Mouse (Mus musculus) limb, embryonic 15.5 days (tissue): Measurements from ENCODE around the gene Paox. TPM values are rescaled to one million over a fixed set of nuclear protein-coding genes. Genes with fewer than 3 reads are reported as not detected.
A peak's percentile ranks its signal among the peaks of the same experiment; 100 is the strongest.

Experiments used
- ATAC-seq: fragments of 200-750 bp; cut with Nextera tagmentation; 2 replicates; pipeline ENCODE4 v1.8.0; 2017; ENCODE audit warnings: low read depth, moderate TSS enrichment; ENCODE audit not compliant: insufficient number of reproducible peaks, low FRiP score, low TSS enrichment
- H3K27ac ChIP-seq: fragments of 300-500 bp; sonication (generic); 2 replicates; pipeline ENCODE4 v1.5.1; 2015; ENCODE audit warnings: moderate library complexity, mild to moderate bottlenecking, inconsistent platforms
- H3K27me3 ChIP-seq: fragments of 300-500 bp; sonication (generic); 2 replicates; pipeline ENCODE4 v1.6.1; 2015; ENCODE audit warnings: inconsistent platforms
- H3K36me3 ChIP-seq: fragments of 300-500 bp; sonication (generic); 2 replicates; pipeline ENCODE4 v1.6.1; 2015; ENCODE audit warnings: inconsistent platforms
- H3K4me1 ChIP-seq: fragments of 300-500 bp; sonication (generic); 2 replicates; pipeline ENCODE4 v1.6.1; 2015; ENCODE audit warnings: inconsistent platforms
- H3K4me2 ChIP-seq: fragments of 300-500 bp; sonication (generic); 2 replicates; pipeline ENCODE4 v1.6.1; 2015; ENCODE audit warnings: mild to moderate bottlenecking, inconsistent platforms
- H3K4me3 ChIP-seq: fragments of 300-500 bp; sonication (generic); 2 replicates; pipeline ENCODE4 v1.5.1; 2015; ENCODE audit warnings: mild to moderate bottlenecking, inconsistent platforms
- H3K9ac ChIP-seq: fragments of 300-500 bp; sonication (generic); 2 replicates; pipeline ENCODE4 v1.6.1; 2015; ENCODE audit warnings: inconsistent platforms
- H3K9me3 ChIP-seq: fragments of 300-500 bp; sonication (generic); 2 replicates; pipeline ENCODE4 v1.6.1; 2016; ENCODE audit warnings: inconsistent platforms
- WGBS: fragments of 180-500 bp; shearing (Covaris S2); methylation state at CpG from one replicate; pipeline ENCODE4 v1.1.7; 2015; 5-methylcytosine and 5-hydroxymethylcytosine counted together
- polyA plus RNA-seq: library from polyadenylated mRNA; unstranded; fragments of >200 nt; fragmentation: Nextera tagmentation; extraction: Ambion mirVana; gene quantifications from 2 replicates; pipeline ENCODE4 v1.2.1, GENCODE M21; 2015

Gene Paox
- polyA plus RNA-seq, 1 experiment from 2014 or later = 17.7 TPM

GRCm38 (mm10) chr7:140141350-140141749 lies 25.8 kb downstream of the Paox start:
- H3K36me3 ChIP-seq = peaks cover 8% of the 10 kb centered on the region
- no peak overlapping the region for H3K4me2 ChIP-seq
- H3K4me3 ChIP-seq = no peak overlapping the region
- ATAC-seq = no peak
- peaks cover 6% of the 10 kb centered on the region for H3K4me1 ChIP-seq
- H3K27me3 ChIP-seq = no peaks in the 10 kb centered on the region
- WGBS = 5% methylated on average over 14 of the region's 14 CpGs
- H3K9me3 ChIP-seq = no peaks in the 10 kb centered on the region
- no peak overlapping the region for H3K9ac ChIP-seq
- H3K27ac ChIP-seq = no peak overlapping the region

GRCm38 (mm10) chr7:140144550-140144949 lies 29.0 kb downstream of the Paox start:
- Histone ChIP-seq H3K4me3 (no peak overlapping the region), H3K4me1 (no peaks in the 10 kb centered on the region), H3K9ac (no peak overlapping the region), H3K27ac (no peak overlapping the region), H3K36me3 (peaks cover 16% of the 10 kb centered on the region), H3K27me3 (no peaks in the 10 kb centered on the region), H3K9me3 (no peaks in the 10 kb centered on the region), H3K4me2 (no peak overlapping the region)
- no peak for ATAC-seq
- WGBS = 87% methylated on average over 4 of the region's 4 CpGs

GRCm38 (mm10) chr7:140153383-140153782 lies 37.8 kb downstream of the Paox start:
- Histone ChIP-seq H3K4me2 (peak overlapping the region; percentile 47), H3K4me1 (peaks cover 11% of the 10 kb centered on the region), H3K36me3 (peaks cover 8% of the 10 kb centered on the region; the same call in 1 of the 2 replicates), H3K9me3 (no peaks in the 10 kb centered on the region), H3K27me3 (peaks cover 51% of the 10 kb centered on the region), H3K27ac (no peak overlapping the region), H3K4me3 (peak overlapping the region; percentile 22), H3K9ac (no peak overlapping the region)
- 4% methylated on average over 28 of the region's 28 CpGs for WGBS
- no peak for ATAC-seq

- no peak for ATAC-seq
- H3K4me1 ChIP-seq = peaks cover 11% of the 10 kb centered on the region
- peaks cover 53% of the 10 kb centered on the region for H3K27me3 ChIP-seq
- peak overlapping the region; percentile 47; the same call in 1 of the 2 replicates for H3K4me2 ChIP-seq
- H3K9ac ChIP-seq = no peak overlapping the region
- H3K36me3 ChIP-seq = peaks cover 8% of the 10 kb centered on the region; the same call in 1 of the 2 replicates
- no peaks in the 10 kb centered on the region for H3K9me3 ChIP-seq
- H3K27ac ChIP-seq = no peak overlapping the region
- WGBS = 18% methylated on average over 3 of the region's 4 CpGs
- no peak overlapping the region for H3K4me3 ChIP-seq
Measured at GRCm38 (mm10) chr7:140153829-140154217, 38.2 kb downstream of the Paox start.

- Histone ChIP-seq H3K9ac (0 out of 2 replicates have a peak within 1 kb of the TSS, but pooled peaks have one; percentile 28), H3K9me3 (no peaks in the 10 kb centered on the region), H3K4me3 (peak within 1 kb of the TSS; percentile 20; the same call in 1 of the 2 replicates), H3K27me3 (peaks cover 54% of the 10 kb centered on the region), H3K4me1 (peaks cover 11% of the 10 kb centered on the region), H3K4me2 (peak within 1 kb of the TSS; percentile 34), H3K36me3 (peaks cover 8% of the 10 kb centered on the region; the same call in 1 of the 2 replicates), H3K27ac (no peak within 1 kb of the TSS)
- ATAC-seq = no peak
- 3% methylated on average over 28 of the region's 28 CpGs for WGBS
Measured at GRCm38 (mm10) chr7:140154218-140154927, 38.8 kb downstream of the Paox start, which contains the start of gene Sprn. TSS of gene Sprn (minus strand) at chr7:140154877.

GRCm38 (mm10) chr7:140160363-140160762 lies 44.8 kb downstream of the Paox start:
- 77% methylated on average over 3 of the region's 3 CpGs for WGBS
- H3K9me3 ChIP-seq = no peaks in the 10 kb centered on the region
- H3K27ac ChIP-seq = no peak overlapping the region
- no peaks in the 10 kb centered on the region for H3K36me3 ChIP-seq
- ATAC-seq = no peak
- H3K4me2 ChIP-seq = no peak overlapping the region
- H3K4me1 ChIP-seq = no peaks in the 10 kb centered on the region
- no peak overlapping the region for H3K4me3 ChIP-seq
- H3K27me3 ChIP-seq = peaks cover 15% of the 10 kb centered on the region; the same call in 1 of the 2 replicates
- no peak overlapping the region for H3K9ac ChIP-seq

GRCm38 (mm10) chr7:140164664-140165063 lies 49.1 kb downstream of the Paox start, which contains the start of gene Olfr522:
TSS of gene Olfr522 (minus strand) at chr7:140164764.
- Histone ChIP-seq H3K4me2 (no peak within 1 kb of the TSS), H3K27me3 (no peaks in the 10 kb centered on the region), H3K9me3 (no peaks in the 10 kb centered on the region), H3K36me3 (no peaks in the 10 kb centered on the region), H3K9ac (no peak within 1 kb of the TSS), H3K27ac (no peak within 1 kb of the TSS), H3K4me3 (no peak within 1 kb of the TSS), H3K4me1 (no peaks in the 10 kb centered on the region)
- 61% methylated on average over 7 of the region's 7 CpGs for WGBS
- no peak for ATAC-seq

- no peaks in the 10 kb centered on the region for H3K4me1 ChIP-seq
- H3K4me2 ChIP-seq = no peak overlapping the region
- H3K9ac ChIP-seq = no peak overlapping the region
- H3K36me3 ChIP-seq = no peaks in the 10 kb centered on the region
- H3K9me3 ChIP-seq = no peaks in the 10 kb centered on the region
- H3K27me3 ChIP-seq = no peaks in the 10 kb centered on the region
- 74% methylated on average over 1 of the region's 1 CpGs for WGBS
- no peak for ATAC-seq
- no peak overlapping the region for H3K27ac ChIP-seq
- H3K4me3 ChIP-seq = no peak overlapping the region
Measured at GRCm38 (mm10) chr7:140167950-140168349, 52.4 kb downstream of the Paox start.

- Histone ChIP-seq H3K9ac (no peak overlapping the region), H3K36me3 (no peaks in the 10 kb centered on the region), H3K4me2 (no peak overlapping the region), H3K4me1 (no peaks in the 10 kb centered on the region), H3K9me3 (no peaks in the 10 kb centered on the region), H3K27me3 (no peaks in the 10 kb centered on the region), H3K4me3 (no peak overlapping the region), H3K27ac (no peak overlapping the region)
- 80% methylated on average over 4 of the region's 4 CpGs for WGBS
- no peak for ATAC-seq
Measured at GRCm38 (mm10) chr7:140169386-140169785, 53.8 kb downstream of the Paox start.

- no peak overlapping the region for H3K4me3 ChIP-seq
- H3K4me1 ChIP-seq = no peaks in the 10 kb centered on the region
- H3K27me3 ChIP-seq = no peaks in the 10 kb centered on the region
- H3K9ac ChIP-seq = no peak overlapping the region
- 89% methylated on average over 3 of the region's 3 CpGs for WGBS
- no peaks in the 10 kb centered on the region for H3K36me3 ChIP-seq
- no peak overlapping the region for H3K4me2 ChIP-seq
- no peak for ATAC-seq
- H3K27ac ChIP-seq = no peak overlapping the region
- no peaks in the 10 kb centered on the region for H3K9me3 ChIP-seq
Measured at GRCm38 (mm10) chr7:140170863-140171262, 55.3 kb downstream of the Paox start.

GRCm38 (mm10) chr7:140172936-140173335 lies 57.3 kb downstream of the Paox start, which contains the start of gene Olfr523:
TSS of gene Olfr523 (plus strand) at chr7:140173217.
- H3K27ac ChIP-seq = no peak within 1 kb of the TSS
- no peak within 1 kb of the TSS for H3K4me3 ChIP-seq
- H3K9ac ChIP-seq = no peak within 1 kb of the TSS
- 19% methylated on average over 1 of the region's 1 CpGs for WGBS
- no peaks in the 10 kb centered on the region for H3K9me3 ChIP-seq
- ATAC-seq = no peak
- no peaks in the 10 kb centered on the region for H3K36me3 ChIP-seq
- H3K4me2 ChIP-seq = no peak within 1 kb of the TSS
- no peaks in the 10 kb centered on the region for H3K4me1 ChIP-seq
- no peaks in the 10 kb centered on the region for H3K27me3 ChIP-seq

GRCm38 (mm10) chr7:140179176-140179575 lies 63.6 kb downstream of the Paox start:
- Histone ChIP-seq H3K36me3 (no peaks in the 10 kb centered on the region), H3K27ac (no peak overlapping the region)
- ATAC-seq = no peak

More at GRCm38 (mm10) chr7:140179176-140179575, 63.6 kb downstream of the Paox start:
- H3K4me3 ChIP-seq = no peak overlapping the region
- no peak overlapping the region for H3K9ac ChIP-seq
- H3K4me2 ChIP-seq = no peak overlapping the region
- WGBS = 83% methylated on average over 2 of the region's 2 CpGs
- H3K27me3 ChIP-seq = no peaks in the 10 kb centered on the region
- no peaks in the 10 kb centered on the region for H3K9me3 ChIP-seq
- no peaks in the 10 kb centered on the region for H3K4me1 ChIP-seq
